Mouse (Mus musculus): Measurements from ENCODE around the gene Mlkl. TPM values are rescaled to one million over a fixed set of nuclear protein-coding genes. Genes with fewer than 3 reads are reported as not detected.
A peak's percentile ranks its signal among the peaks of the same experiment; 100 is the strongest.

The Mlkl gene
- under 1 TPM; 0.53 to 0.93 TPM for total RNA-seq (2021)
- long read RNA-seq, experiment 1: 0 reads
- long read RNA-seq, experiment 2: 0 reads

GRCm38 (mm10) chr8:111337890-111338347, at the start of gene Mlkl:
Gene Mlkl, minus strand, starts transcription at chr8:111338177.
- DNase-seq (ENCODE audit: low spot score): peak; percentile 30

GRCm38 (mm10) chr8:111385915-111386314, 47.9 kb upstream of the Mlkl start:
- no peak for DNase-seq (ENCODE audit: low spot score)

GRCm38 (mm10) chr8:111384628-111385027, 46.7 kb upstream of the Mlkl start:
- DNase-seq (ENCODE audit: low spot score): no peak

- DNase-seq (ENCODE audit: low spot score): no peak
Observed at GRCm38 (mm10) chr8:111375192-111375591, 37.2 kb upstream of the Mlkl start.

GRCm38 (mm10) chr8:111369711-111370110, 31.7 kb upstream of the Mlkl start:
- no peak for DNase-seq (ENCODE audit: low spot score)

GRCm38 (mm10) chr8:111367350-111367749, 29.4 kb upstream of the Mlkl start:
- DNase-seq (ENCODE audit: low spot score): no peak

- DNase-seq (ENCODE audit: low spot score): peak; percentile 8
Observed at GRCm38 (mm10) chr8:111366610-111367234, 28.7 kb upstream of the Mlkl start.

GRCm38 (mm10) chr8:111363489-111363888, 25.5 kb upstream of the Mlkl start:
- DNase-seq (ENCODE audit: low spot score): no peak

- no peak for DNase-seq (ENCODE audit: low spot score)
Observed at GRCm38 (mm10) chr8:111360579-111361209, 22.7 kb upstream of the Mlkl start.

- DNase-seq (ENCODE audit: low spot score): no peak
Observed at GRCm38 (mm10) chr8:111359936-111360335, 22.0 kb upstream of the Mlkl start.

GRCm38 (mm10) chr8:111358905-111359304, 20.9 kb upstream of the Mlkl start:
- DNase-seq (ENCODE audit: low spot score): no peak

GRCm38 (mm10) chr8:111357433-111357832, 19.5 kb upstream of the Mlkl start:
- no peak for DNase-seq (ENCODE audit: low spot score)

GRCm38 (mm10) chr8:111353497-111353896, 15.5 kb upstream of the Mlkl start:
- no peak for DNase-seq (ENCODE audit: low spot score)

GRCm38 (mm10) chr8:111352289-111352688, 14.3 kb upstream of the Mlkl start:
- DNase-seq (ENCODE audit: low spot score): no peak

- DNase-seq (ENCODE audit: low spot score): no peak
Observed at GRCm38 (mm10) chr8:111350577-111350976, 12.6 kb upstream of the Mlkl start.

GRCm38 (mm10) chr8:111343225-111343624, 5.2 kb upstream of the Mlkl start:
- DNase-seq (ENCODE audit: low spot score): peak; percentile 74

- DNase-seq (ENCODE audit: low spot score): no peak
Observed at GRCm38 (mm10) chr8:111340186-111340585, 2.2 kb upstream of the Mlkl start.

GRCm38 (mm10) chr8:111338370-111339208, 612 bp upstream of the Mlkl start:
- no peak for DNase-seq (ENCODE audit: low spot score)

- no peak for DNase-seq (ENCODE audit: low spot score)
Observed at GRCm38 (mm10) chr8:111337311-111337889, 577 bp downstream of the Mlkl start.

GRCm38 (mm10) chr8:111336692-111337091, 1.3 kb downstream of the Mlkl start:
- DNase-seq (ENCODE audit: low spot score): no peak

GRCm38 (mm10) chr8:111325222-111325790, 12.7 kb downstream of the Mlkl start:
- DNase-seq (ENCODE audit: low spot score): no peak
